Mouse (Mus musculus) mouse embryonic stem cell (cell line): ENCODE results near the gene Hmga2.

Experiments used
- in situ Hi-C, 2 experiments: fragments of 300-500 bp; cut with MboI; formaldehyde crosslinking; loops; 1 replicate in 1 of 2; 3 replicates in 1 of 2; pipeline ENCODE4 v1.14.3; 2019 to 2020; ENCODE audit warnings: low sequenced_read_pairs in 2 of 2, low pct_unique_long_range_greater_than_20kb in 1 of 2, mixed read lengths in 1 of 2; ENCODE audit not compliant: unreplicated experiment in 1 of 2

Gene Hmga2

DNA sequence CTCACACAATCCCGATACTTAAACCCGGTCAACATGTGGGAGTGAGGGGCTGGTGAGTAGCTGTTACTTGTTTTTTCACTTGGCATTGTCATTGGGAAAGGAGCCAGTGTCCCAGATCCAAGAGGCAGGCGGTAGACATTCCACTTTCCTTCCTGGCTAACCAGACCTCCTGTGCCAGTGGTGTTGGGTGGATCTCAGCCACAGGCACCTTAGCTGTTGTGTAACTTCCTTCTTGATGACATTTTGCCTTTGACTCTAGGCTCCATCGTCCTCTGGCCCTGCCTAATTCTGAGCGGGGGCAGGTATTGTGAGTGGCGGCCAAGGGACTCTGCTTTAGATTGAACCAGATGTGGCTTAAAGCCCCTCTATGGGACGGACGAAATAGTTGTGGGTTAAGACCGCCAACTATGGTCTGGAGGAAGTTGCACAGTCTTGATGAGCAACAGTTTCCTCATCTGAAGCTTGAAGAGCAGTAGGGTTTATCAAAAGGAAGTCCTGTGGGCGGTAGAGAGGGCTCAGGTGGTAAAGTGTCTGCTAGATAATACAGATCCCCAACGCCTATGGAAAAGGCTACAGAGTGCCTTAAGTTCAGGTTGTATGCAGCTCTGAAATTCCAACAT, 152.6 kb downstream of the Hmga2 start:
- in situ Hi-C loops, result loop anchor here (25.0 kb wide), 3 partner anchors 239 to 539 kb away; no protein-coding TSS in a partner anchor

GRCm38 (mm10) chr10:120322815-120323214, 153.5 kb downstream of the Hmga2 start:
- in situ Hi-C loops, result loop anchor here (25.0 kb wide), 3 partner anchors 239 to 539 kb away; no protein-coding TSS in a partner anchor

- in situ Hi-C loops, result loop anchor here (25.0 kb wide), 3 partner anchors 243 to 543 kb away; no protein-coding TSS in a partner anchor
Observed at GRCm38 (mm10) chr10:120319614-120320013, 156.7 kb downstream of the Hmga2 start.
